Mouse (Mus musculus): ENCODE data around the gene Dpy19l3.

Dpy19l3 gene

GRCm38 (mm10) chr7:35754033-35754885 is at the start of gene Dpy19l3:
Dpy19l3 (minus strand) TSS chr7:35754454.
- peak; percentile 96 to 97 for DNase-seq

- DNase-seq, result peak; percentile 96 to 97
These were observed 48.8 kb upstream of the Dpy19l3 start, which contains the start of gene Zfp507 for GRCm38 (mm10) chr7:35802906-35803595. Zfp507 (minus strand) TSS chr7:35803003.

GRCm38 (mm10) chr7:35802201-35802905 is 48.1 kb upstream of the Dpy19l3 start:
- peak in 1 of 2 experiments; percentile 28 for DNase-seq

GRCm38 (mm10) chr7:35796123-35796522 is 41.9 kb upstream of the Dpy19l3 start:
- DNase-seq, result no peak

GRCm38 (mm10) chr7:35794145-35794664 is 40.0 kb upstream of the Dpy19l3 start:
- DNase-seq, result no peak

GRCm38 (mm10) chr7:35792150-35792848 is 38.0 kb upstream of the Dpy19l3 start:
- DNase-seq, result no peak

GRCm38 (mm10) chr7:35790926-35791325 is 36.7 kb upstream of the Dpy19l3 start:
- no peak for DNase-seq

- peak; percentile 46 to 50 for DNase-seq
These were observed 35.9 kb upstream of the Dpy19l3 start for GRCm38 (mm10) chr7:35790201-35790600.

GRCm38 (mm10) chr7:35785579-35785978 is 31.3 kb upstream of the Dpy19l3 start:
- DNase-seq, result no peak

- DNase-seq, result no peak
These were observed 28.0 kb upstream of the Dpy19l3 start for GRCm38 (mm10) chr7:35782252-35782651.

- peak in 1 of 2 experiments; percentile 9 for DNase-seq
These were observed 19.9 kb upstream of the Dpy19l3 start for GRCm38 (mm10) chr7:35774127-35774526.

GRCm38 (mm10) chr7:35772347-35772746 is 18.1 kb upstream of the Dpy19l3 start:
- DNase-seq, result no peak

- no peak for DNase-seq
These were observed 16.9 kb upstream of the Dpy19l3 start for GRCm38 (mm10) chr7:35771106-35771505.

GRCm38 (mm10) chr7:35770122-35770521 is 15.9 kb upstream of the Dpy19l3 start:
- DNase-seq, result no peak

GRCm38 (mm10) chr7:35764461-35764860 is 10.2 kb upstream of the Dpy19l3 start:
- DNase-seq, result no peak

GRCm38 (mm10) chr7:35761801-35762200 is 7.5 kb upstream of the Dpy19l3 start:
- no peak for DNase-seq

GRCm38 (mm10) chr7:35759602-35760001 is 5.3 kb upstream of the Dpy19l3 start:
- peak; percentile 47 to 66 for DNase-seq

GRCm38 (mm10) chr7:35756510-35757440 is 2.5 kb upstream of the Dpy19l3 start:
- peak in 1 of 2 experiments; percentile 14 for DNase-seq

- no peak for DNase-seq
These were observed 573 bp upstream of the Dpy19l3 start for GRCm38 (mm10) chr7:35754886-35755168.

GRCm38 (mm10) chr7:35753319-35754032 is 778 bp downstream of the Dpy19l3 start:
- peak; percentile 24 to 34 for DNase-seq

GRCm38 (mm10) chr7:35750873-35751272 is 3.4 kb downstream of the Dpy19l3 start:
- DNase-seq, result no peak

All from cerebellum, postnatal 10 days (tissue).